Mouse (Mus musculus) neural tube, embryonic 11.5 days (tissue): ENCODE measurements around the gene Cers3. TPM values are rescaled to one million over a fixed set of nuclear protein-coding genes. Genes with fewer than 3 reads are reported as not detected.
A peak's percentile ranks its signal among the peaks of the same experiment; 100 is the strongest.

ENCODE experiments used
- ATAC-seq: fragments of 200-750 bp; cut with Nextera tagmentation; 2 replicates; pipeline ENCODE4 v1.8.0; 2017; ENCODE audit warnings: moderate number of reproducible peaks, mild to moderate bottlenecking, moderate TSS enrichment, moderate library complexity; ENCODE audit not compliant: insufficient read depth, low FRiP score, low TSS enrichment
- DNase-seq: peaks from one replicate; pipeline ENCODE4 v3.0.0-alpha.2; 2015; ENCODE audit warnings: low spot score
- H3K27ac ChIP-seq: fragments of 300-500 bp; sonication (generic); 2 replicates; pipeline ENCODE4 v1.5.1; 2014; ENCODE audit warnings: low read depth, mild to moderate bottlenecking, low read length
- H3K27me3 ChIP-seq: fragments of 300-500 bp; sonication (generic); 2 replicates; pipeline ENCODE4 v1.6.1; 2014; ENCODE audit warnings: mild to moderate bottlenecking, low read length, mixed read lengths; ENCODE audit not compliant: control insufficient read depth, insufficient read depth
- H3K36me3 ChIP-seq: fragments of 300-500 bp; sonication (generic); 2 replicates; pipeline ENCODE4 v1.6.1; 2014; ENCODE audit warnings: mild to moderate bottlenecking, low read length, moderate library complexity, mixed read lengths; ENCODE audit not compliant: control insufficient read depth, insufficient read depth
- H3K4me1 ChIP-seq: fragments of 300-500 bp; sonication (generic); 2 replicates; pipeline ENCODE4 v1.6.1; 2014; ENCODE audit warnings: low read length, mixed read lengths; ENCODE audit not compliant: control insufficient read depth, insufficient read depth
- H3K4me2 ChIP-seq: fragments of 300-500 bp; sonication (generic); 2 replicates; pipeline ENCODE4 v1.6.1; 2014; ENCODE audit warnings: low read depth, mild to moderate bottlenecking, moderate library complexity
- H3K4me3 ChIP-seq: fragments of 300-500 bp; sonication (generic); 2 replicates; pipeline ENCODE4 v1.5.1; 2014; ENCODE audit warnings: low read depth, low read length
- H3K9ac ChIP-seq: fragments of 300-500 bp; sonication (generic); 2 replicates; pipeline ENCODE4 v1.6.1; 2014; ENCODE audit warnings: mild to moderate bottlenecking, low read length
- H3K9me3 ChIP-seq: fragments of 300-500 bp; sonication (generic); 2 replicates; pipeline ENCODE4 v1.6.1; 2016; ENCODE audit warnings: low read length; ENCODE audit not compliant: control insufficient read depth
- WGBS: fragments of 180-500 bp; shearing (Covaris S2); extraction: QIAGEN DNeasy Blood & Tissue Kit; methylation state at CpG from one replicate; pipeline ENCODE4 v1.1.7; 2014; 5-methylcytosine and 5-hydroxymethylcytosine counted together
- polyA plus RNA-seq: library from polyadenylated mRNA; unstranded; fragments of >200 nt; fragmentation: Nextera tagmentation; extraction: Ambion mirVana; gene quantifications from 2 replicates; pipeline ENCODE4 v1.2.1, GENCODE M21; 2014

The Cers3 gene
- polyA plus RNA-seq, 1 experiment from 2014 or later, result 0.94 TPM

DNA sequence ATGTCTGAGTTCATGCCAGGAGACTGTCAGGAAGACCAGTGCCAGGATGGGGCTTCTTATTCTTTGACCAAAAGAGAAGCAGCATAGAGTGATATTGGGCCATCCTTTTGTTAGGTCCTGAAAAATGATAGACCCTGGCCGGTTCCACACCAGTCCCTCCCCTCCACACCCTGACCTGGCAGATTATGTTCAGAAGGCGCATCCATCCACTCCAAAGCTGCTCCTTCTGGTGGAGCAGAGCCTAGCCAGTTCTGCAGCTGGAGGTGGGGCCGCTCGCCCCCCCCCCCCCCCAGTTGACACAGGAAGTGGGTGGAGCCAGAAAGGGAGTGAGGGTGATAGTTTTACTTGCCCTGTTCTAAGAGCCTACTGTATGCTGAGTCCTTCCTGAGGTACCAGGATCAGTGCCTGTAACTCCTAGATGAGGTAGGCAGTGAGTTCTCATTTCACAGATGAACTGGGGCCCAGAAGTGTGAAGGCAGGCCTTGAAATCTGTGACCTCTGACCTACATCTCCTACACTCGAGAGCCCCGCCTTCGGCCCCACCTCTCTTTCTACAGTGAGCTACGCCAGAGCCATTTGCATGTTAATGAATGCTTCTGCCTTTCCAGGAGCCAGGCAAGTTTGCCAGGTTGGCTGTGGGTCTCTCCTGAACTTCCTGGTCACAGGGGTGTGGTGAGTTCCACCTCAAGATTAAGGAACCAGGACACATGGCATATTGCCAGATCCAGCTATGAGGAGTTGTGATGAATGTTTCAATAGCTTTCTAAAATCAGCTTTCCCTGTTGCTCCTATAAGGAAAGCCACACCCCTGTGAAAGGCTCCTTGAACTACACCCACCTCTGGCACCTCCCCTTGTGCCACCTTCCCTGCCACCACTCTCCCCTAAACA is 46.8 kb downstream of the Cers3 start:
- no peak overlapping the region for H3K9ac ChIP-seq
- H3K27me3 ChIP-seq, result no peaks in the 10 kb centered on the region
- H3K27ac ChIP-seq, result no peak overlapping the region
- H3K4me3 ChIP-seq, result no peak overlapping the region
- DNase-seq (no peak), ATAC-seq (no peak)
- H3K36me3 ChIP-seq, result no peaks in the 10 kb centered on the region
- H3K9me3 ChIP-seq, result no peaks in the 10 kb centered on the region
- 0 out of 2 replicates have a peak, but pooled peaks cover 3% of the 10 kb centered on the region for H3K4me1 ChIP-seq
- no peak overlapping the region for H3K4me2 ChIP-seq
- 24% methylated on average over 8 of the region's 8 CpGs for WGBS

DNA sequence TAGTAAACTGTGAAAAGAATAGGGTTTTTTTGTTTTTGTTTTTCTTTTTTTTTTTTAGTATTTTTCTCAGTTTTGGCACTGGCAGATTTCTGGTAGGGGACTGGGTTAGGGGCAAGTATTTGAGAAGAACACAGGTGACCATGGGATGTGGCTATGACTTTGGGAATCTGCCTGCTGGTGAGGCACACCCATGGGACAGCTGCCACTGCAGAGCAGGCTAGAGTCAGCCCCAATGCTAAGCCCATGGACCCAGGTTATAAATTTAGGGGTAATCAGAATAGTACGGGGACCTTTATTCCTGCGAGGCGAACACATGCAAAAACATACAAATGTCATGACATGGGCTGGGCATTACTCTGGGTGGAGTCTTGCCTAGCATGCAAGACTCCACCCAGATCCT is 47.7 kb downstream of the Cers3 start:
- 87% methylated on average over 3 of the region's 3 CpGs for WGBS
- DNase-seq (no peak), ATAC-seq (no peak)
- no peaks in the 10 kb centered on the region for H3K27me3 ChIP-seq
- no peak overlapping the region for H3K4me3 ChIP-seq
- H3K27ac ChIP-seq, result no peak overlapping the region
- no peaks in the 10 kb centered on the region for H3K36me3 ChIP-seq
- no peak overlapping the region for H3K9ac ChIP-seq
- H3K4me1 ChIP-seq, result 0 out of 2 replicates have a peak, but pooled peaks cover 3% of the 10 kb centered on the region
- no peaks in the 10 kb centered on the region for H3K9me3 ChIP-seq
- no peak overlapping the region for H3K4me2 ChIP-seq

DNA sequence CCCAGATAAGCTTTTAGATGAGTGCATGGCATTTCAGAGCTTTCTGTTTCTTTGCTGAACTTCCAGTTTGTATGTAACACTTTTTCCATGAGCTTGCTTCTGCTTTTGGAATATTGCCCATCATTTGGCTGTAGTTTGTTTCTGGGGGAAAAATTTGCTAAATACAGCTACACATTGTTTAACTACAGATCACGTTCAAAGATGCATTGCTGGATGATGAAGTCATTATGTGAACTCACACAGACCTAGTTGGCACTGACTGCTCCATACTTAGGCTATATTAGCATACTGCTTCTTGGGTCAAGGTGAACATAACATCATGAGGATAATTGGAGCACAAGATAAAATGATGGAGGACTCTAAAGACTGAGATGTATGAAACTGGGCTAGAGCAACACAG is 53.6 kb downstream of the Cers3 start:
- DNase-seq (no peak), ATAC-seq (no peak)
- Histone ChIP-seq H3K9ac (no peak overlapping the region), H3K27ac (no peak overlapping the region), H3K4me1 (no peaks in the 10 kb centered on the region), H3K9me3 (no peaks in the 10 kb centered on the region), H3K27me3 (no peaks in the 10 kb centered on the region), H3K4me3 (no peak overlapping the region), H3K4me2 (no peak overlapping the region), H3K36me3 (no peaks in the 10 kb centered on the region)
- WGBS, result 84% methylated on average over 1 of the region's 1 CpGs

DNA sequence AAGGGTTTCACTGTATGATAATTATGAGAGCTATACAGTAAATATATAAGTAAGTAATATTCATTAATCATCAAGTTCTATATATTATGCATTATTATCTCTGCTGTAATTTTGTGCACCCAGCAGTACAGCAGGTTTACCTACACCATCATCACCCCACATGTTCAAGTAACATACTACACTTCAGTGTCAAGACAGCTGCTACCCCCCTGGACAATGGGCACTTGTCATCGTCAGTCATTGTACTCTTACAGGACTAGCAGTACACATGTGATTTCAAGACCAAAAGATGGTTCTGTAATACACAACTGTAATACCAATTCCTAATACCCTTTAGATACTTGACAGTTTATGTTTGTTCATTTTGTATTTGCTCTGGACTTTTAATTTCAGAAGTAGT is 54.0 kb downstream of the Cers3 start:
- ATAC-seq (no peak), DNase-seq (no peak)
- WGBS, result 80% methylated on average over 1 of the region's 1 CpGs
- Histone ChIP-seq H3K4me2 (no peak overlapping the region), H3K4me1 (no peaks in the 10 kb centered on the region), H3K36me3 (no peaks in the 10 kb centered on the region), H3K4me3 (no peak overlapping the region), H3K9me3 (no peaks in the 10 kb centered on the region), H3K27ac (no peak overlapping the region), H3K27me3 (no peaks in the 10 kb centered on the region), H3K9ac (no peak overlapping the region)

DNA sequence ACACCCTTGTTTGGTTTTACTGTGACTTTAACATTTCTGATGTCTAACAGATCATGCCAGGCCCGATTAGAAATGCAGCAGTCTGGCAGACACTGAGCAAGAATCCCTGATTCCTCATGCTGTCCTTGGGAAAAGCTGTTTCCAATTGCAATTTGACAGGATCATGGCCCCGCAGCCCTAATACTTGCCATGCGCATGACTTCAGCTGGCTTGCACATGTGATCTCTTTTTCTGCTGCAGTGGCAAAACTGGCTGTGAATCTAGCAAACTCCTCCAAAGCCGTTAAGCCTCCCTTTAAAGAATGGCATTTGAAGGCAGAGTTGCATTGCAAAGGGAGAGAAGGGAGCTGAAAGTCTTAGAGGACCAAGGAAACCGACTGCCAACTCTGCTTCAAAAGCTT is 55.5 kb downstream of the Cers3 start:
- DNase-seq (no peak), ATAC-seq (no peak)
- no peaks in the 10 kb centered on the region for H3K27me3 ChIP-seq
- no peaks in the 10 kb centered on the region for H3K9me3 ChIP-seq
- H3K9ac ChIP-seq, result no peak overlapping the region
- 62% methylated on average over 5 of the region's 5 CpGs for WGBS
- peaks cover 5% of the 10 kb centered on the region; the same call in 1 of the 2 replicates for H3K4me1 ChIP-seq
- no peak overlapping the region for H3K4me2 ChIP-seq
- no peak overlapping the region for H3K4me3 ChIP-seq
- no peak overlapping the region for H3K27ac ChIP-seq
- no peaks in the 10 kb centered on the region for H3K36me3 ChIP-seq

DNA sequence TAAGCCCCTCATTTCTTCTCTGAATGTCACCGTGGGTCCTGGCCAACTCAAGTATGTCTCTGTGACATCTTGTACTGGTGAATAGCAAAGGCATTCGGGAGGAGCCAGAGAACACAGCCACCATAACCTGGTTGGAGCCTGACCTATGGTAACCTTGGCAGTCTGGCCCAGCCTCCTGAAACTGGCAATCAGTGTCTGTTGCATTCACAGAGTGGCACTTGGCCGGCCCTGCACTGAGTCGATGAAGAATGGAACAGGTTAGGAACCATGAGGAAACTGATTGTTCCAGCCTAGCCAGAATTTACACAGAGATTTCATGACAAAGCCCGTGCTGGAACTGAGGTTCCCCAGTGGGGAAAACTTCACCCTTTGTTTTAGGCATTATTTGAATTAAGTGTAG is 57.5 kb downstream of the Cers3 start:
- H3K9me3 ChIP-seq, result no peaks in the 10 kb centered on the region
- WGBS, result 77% methylated on average over 5 of the region's 5 CpGs
- no peaks in the 10 kb centered on the region for H3K27me3 ChIP-seq
- no peaks in the 10 kb centered on the region for H3K36me3 ChIP-seq
- H3K4me3 ChIP-seq, result no peak overlapping the region
- H3K9ac ChIP-seq, result no peak overlapping the region
- H3K4me2 ChIP-seq, result no peak overlapping the region
- ATAC-seq (no peak), DNase-seq (no peak)
- peaks cover 6% of the 10 kb centered on the region; the same call in 1 of the 2 replicates for H3K4me1 ChIP-seq
- H3K27ac ChIP-seq, result no peak overlapping the region

DNA sequence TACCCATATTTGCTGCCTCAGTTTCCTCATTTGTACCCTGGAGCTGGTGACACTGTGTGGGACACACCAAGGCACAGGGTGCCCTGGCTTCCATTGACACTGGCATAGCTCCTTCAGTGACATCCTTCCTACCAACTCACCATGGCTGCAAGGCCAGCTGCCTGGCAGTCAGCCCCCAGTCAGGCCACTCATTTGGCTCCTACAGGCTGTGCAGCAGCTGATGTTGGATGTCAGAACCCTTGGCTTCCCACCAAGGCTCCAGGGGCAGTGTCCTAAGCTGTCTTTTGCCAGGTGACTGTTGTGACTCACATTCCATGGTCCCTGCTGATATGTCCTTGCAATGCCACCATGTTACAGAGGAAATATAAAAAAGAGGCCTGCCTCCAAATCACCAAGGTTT is 58.5 kb downstream of the Cers3 start:
- no peaks in the 10 kb centered on the region for H3K9me3 ChIP-seq
- H3K4me1 ChIP-seq, result peaks cover 6% of the 10 kb centered on the region; the same call in 1 of the 2 replicates
- no peak overlapping the region for H3K27ac ChIP-seq
- no peaks in the 10 kb centered on the region for H3K36me3 ChIP-seq
- ATAC-seq, result no peak
- H3K27me3 ChIP-seq, result no peaks in the 10 kb centered on the region
- H3K9ac ChIP-seq, result no peak overlapping the region
- H3K4me3 ChIP-seq, result no peak overlapping the region
- H3K4me2 ChIP-seq, result no peak overlapping the region
- DNase-seq, result no peak

DNA sequence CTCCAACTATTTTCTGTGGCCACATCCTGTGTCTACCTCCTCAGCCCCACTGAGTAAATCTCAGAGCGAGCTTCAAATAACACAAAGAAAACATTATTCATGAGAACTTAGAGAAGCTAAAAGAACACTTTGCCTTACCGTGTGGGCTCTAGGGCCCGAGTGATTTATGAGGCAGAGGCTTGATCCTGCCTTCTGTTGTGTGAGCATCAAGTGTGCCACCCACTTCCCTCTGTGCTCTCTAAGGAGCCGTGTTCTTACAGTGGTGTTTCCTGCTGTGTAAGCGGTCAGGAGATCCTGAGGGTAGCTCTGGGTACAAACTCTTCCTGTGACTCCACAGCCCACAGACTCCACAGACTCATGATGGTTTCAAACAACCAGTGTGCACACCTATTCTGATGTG is 60.5 kb downstream of the Cers3 start:
- no peak for ATAC-seq
- H3K27me3 ChIP-seq, result no peaks in the 10 kb centered on the region
- no peaks in the 10 kb centered on the region for H3K9me3 ChIP-seq
- no peak overlapping the region for H3K4me2 ChIP-seq
- DNase-seq, result peak; percentile 36
- H3K9ac ChIP-seq, result no peak overlapping the region
- H3K4me1 ChIP-seq, result peaks cover 6% of the 10 kb centered on the region; the same call in 1 of the 2 replicates
- H3K4me3 ChIP-seq, result no peak overlapping the region
- no peaks in the 10 kb centered on the region for H3K36me3 ChIP-seq
- H3K27ac ChIP-seq, result no peak overlapping the region
- WGBS, result 28% methylated on average over 5 of the region's 5 CpGs

DNA sequence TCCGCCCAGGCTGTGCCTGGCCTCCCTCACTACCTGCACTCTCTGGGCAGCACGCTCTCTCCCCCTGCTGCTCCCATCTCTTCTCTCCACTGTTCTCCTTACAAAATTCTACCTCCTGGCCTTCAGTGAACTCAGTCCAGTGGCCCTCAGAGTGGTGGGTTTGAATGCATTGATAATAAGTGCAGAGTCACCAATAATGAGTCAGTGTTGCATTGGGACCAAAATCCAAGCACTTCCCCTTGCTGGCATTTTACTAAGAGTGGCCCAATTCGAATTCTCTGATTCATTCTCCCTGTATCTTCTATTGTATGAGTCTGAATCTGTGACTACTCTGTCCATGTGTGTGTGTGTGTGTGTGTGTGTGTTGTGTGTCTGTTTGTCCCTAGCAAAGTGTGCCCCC is 63.5 kb downstream of the Cers3 start:
- ATAC-seq, result no peak
- H3K4me2 ChIP-seq, result no peak overlapping the region
- no peak overlapping the region for H3K27ac ChIP-seq
- WGBS, result 79% methylated on average over 3 of the region's 3 CpGs
- no peaks in the 10 kb centered on the region for H3K9me3 ChIP-seq
- no peak overlapping the region for H3K9ac ChIP-seq
- H3K4me3 ChIP-seq, result no peak overlapping the region
- H3K4me1 ChIP-seq, result peaks cover 6% of the 10 kb centered on the region; the same call in 1 of the 2 replicates
- DNase-seq, result no peak
- no peaks in the 10 kb centered on the region for H3K27me3 ChIP-seq
- no peaks in the 10 kb centered on the region for H3K36me3 ChIP-seq
